Comparison of ENCODE assay signal across 13 mouse cellular contexts in the genomic region with DNA sequence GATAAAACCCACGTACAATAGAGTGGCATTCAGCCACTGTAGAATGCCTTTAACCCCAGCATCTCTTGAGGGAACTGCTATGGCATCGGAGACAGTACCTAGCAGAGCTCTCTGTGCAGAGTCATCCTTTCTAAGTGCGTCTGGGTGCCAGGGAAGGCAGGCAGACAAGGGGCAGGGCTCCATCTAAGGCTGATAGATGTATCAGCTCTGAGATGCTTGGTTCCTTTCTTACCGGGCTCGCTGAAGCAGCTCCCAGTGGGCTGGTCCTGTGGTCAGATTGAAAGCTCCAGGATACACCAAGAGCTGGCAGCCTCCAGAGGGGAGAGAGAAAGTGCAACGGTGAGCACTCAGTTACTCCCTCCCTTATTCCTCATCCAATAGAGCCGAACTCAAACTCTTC.
"Had no signal": no experiment of that assay in that cellular context is flagged by ENCODE, and none has a peak within 500 bp of the region (broad histone marks: within the 10 kb centered on the region; RNA-seq: fewer than 3 reads in every experiment).

No protein-coding gene starts in this region.

- H3K27me3 ChIP-seq: kidney, embryonic 15.5 days; liver, embryonic 12.5 days; megakaryocyte, embryonic 14.5 days; midbrain, embryonic 12.5 days had no signal

- DNase-seq: kidney, adult 11 months; kidney, postnatal 14 days; right cerebral cortex, postnatal 14 days; thymus, postnatal 36 days had no signal

- H3K27ac ChIP-seq: hindbrain, postnatal 0 days; kidney, embryonic 15.5 days; left cerebral cortex, adult 2 months; limb, embryonic 10.5 days; liver, embryonic 12.5 days; macrophage; midbrain, embryonic 12.5 days had no signal

- ATAC-seq: hindbrain, postnatal 0 days; liver, embryonic 12.5 days; midbrain, embryonic 16.5 days had no signal

- H3K4me1 ChIP-seq: kidney, embryonic 15.5 days; limb, embryonic 10.5 days; midbrain, embryonic 12.5 days had no signal

- H3K4me3 ChIP-seq: kidney, embryonic 15.5 days; left cerebral cortex, adult 2 months; limb, embryonic 10.5 days; liver, embryonic 12.5 days; megakaryocyte, embryonic 14.5 days; midbrain, embryonic 12.5 days had no signal
